Mouse (Mus musculus) lung, postnatal 36 days (tissue): ENCODE measurements around the gene Insm2.

Experiments
- DNase-seq: peaks from one replicate; pipeline ENCODE4 v3.0.0; 2022; ENCODE audit warnings: mixed read lengths

Insm2 gene

DNA sequence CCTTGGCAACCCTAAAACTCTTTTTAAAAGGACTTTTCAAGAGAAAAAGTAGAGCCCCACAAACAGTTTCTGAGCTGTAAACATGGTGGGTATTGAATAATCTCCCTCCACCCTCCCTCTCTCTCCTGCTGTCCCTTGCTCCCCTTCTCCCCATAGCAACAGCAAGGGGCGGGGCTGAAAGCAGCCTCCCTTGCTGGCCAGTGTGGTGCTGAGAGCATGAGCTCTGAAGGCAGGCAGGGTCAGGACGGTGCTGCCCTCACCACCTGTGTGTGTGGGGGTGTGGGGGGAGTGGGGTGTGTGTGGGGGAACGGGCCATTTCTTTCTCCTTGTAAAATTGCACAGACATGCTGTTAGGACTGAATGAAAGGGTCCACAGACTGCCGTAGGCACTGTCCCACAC is 8.7 kb downstream of the Insm2 start:
- no peak for DNase-seq

- DNase-seq, result no peak
Observed at GRCm38 (mm10) chr12:55610812-55611211, 11.6 kb downstream of the Insm2 start.

DNA sequence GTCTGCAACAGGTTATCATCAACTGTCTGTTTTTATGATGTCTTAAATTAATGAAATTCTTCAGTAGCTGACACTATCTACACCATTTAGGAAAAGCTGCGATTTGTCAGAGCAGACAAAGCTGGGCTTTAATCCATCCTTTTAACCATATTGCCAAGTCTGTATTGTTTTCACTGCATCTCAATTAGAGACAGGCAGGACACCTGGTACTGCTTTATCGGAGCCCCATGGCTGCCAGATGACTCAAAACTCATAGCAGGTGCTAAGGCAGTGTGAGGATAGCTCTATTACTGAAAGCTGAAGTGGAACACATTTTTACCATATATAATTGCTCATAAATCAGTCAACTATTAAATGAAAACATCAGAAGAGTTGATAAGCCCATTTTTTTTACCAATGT is 21.1 kb downstream of the Insm2 start:
- no peak for DNase-seq

DNA sequence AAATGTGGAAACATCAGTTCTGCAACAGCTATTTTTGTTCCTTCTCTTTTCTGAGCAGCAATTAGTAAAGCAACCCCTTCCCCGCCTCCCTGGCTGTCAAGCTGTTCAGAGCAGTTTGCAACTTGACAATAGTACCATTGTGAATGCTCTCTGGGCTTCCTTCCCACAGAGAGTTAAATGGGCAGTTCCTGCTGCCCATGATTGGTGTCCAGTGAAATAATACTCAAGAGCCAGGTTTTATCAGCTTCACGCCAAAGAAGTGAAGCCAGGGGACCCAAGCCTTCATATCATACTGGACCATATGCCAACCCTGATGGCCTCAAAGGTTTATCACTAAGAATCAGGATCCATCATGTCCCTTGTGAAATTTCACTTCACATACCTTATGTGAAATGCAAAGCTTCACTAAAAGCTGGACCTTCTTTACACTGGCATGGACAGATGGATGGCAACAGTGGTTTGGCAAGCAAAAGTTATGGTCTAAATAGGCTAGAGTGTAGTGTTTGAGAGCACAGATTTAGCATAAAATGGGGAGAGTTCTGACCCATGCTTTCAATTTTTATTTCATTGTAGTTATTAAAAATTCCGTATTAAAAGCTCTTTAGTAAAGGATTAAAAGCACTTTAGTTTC is 23.5 kb downstream of the Insm2 start:
- no peak for DNase-seq

DNA sequence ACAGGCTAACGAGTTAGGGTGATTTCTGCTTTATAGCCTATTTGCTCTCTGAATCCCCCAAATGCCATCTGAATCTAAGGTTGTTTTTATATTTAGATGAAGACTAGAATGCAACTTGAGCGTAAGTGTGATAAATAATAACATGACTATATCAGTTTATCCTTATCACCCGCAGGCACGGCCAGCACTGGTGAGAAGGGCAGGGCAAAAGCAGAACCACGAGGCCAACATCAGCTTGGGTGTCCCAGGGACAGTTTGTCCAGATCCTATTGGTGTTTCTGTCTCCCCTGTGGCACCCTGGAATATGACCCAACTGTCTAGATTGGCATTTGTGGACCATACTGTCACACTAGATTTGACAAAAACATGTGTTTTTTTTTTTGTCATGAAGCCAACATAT is 24.0 kb downstream of the Insm2 start:
- no peak for DNase-seq

DNA sequence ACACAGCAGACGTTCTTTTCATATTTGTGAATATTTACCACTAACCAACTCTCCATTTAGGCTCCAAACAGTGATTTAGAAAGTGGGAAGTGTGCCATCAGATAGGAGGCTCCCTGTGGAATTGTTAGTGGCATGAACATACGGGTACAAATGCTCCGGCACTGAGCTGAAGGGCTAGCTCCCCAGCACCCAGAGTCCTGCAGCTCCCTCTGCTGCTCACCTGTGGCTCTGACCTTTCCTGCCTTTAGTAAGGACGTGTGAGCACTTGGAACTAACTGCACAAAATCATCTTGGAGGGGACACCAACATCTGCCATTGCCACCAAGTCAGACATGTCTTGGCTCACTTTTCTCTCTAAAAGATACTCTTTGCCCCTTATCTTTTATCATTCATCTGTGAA is 27.5 kb downstream of the Insm2 start:
- peak; percentile 29 for DNase-seq

DNA sequence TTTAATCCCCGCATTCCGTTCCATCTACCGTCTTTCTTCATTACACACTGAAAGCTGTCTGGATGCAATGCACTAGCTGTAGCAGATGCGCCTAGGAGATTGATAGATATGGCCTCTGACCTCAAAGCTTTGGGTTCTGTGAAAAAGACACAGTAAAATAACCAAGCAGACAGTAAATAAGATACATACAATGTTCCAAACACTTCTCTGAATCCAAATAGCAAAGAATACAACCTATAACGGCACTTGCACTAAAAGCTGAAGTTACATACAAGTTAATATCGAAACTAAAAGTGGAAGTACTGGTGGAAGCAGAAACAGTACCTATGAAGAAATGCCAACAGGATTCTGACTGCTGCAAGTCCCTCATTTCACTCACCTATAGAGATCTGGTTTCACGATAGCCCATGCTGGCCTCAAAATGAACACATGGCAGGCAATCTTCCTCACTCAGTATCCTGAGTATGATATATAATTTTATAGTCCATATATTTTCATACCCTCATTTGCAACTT is 48.8 kb downstream of the Insm2 start:
- DNase-seq, result no peak
